In genomic region chr4:25281671-25282038, GRCm38 (mm10) we compare ENCODE assay signal across 8 mouse cellular contexts. TPM values are rescaled to one million over a fixed set of nuclear protein-coding genes. Genes with fewer than 3 reads are reported as not detected.
DNase-seq lines count a peak whose midpoint lies in the region; ATAC-seq and TF ChIP-seq lines count a peak whose summit lies in the region.

TSS of gene Ufl1 (minus strand) at chr4:25281821.

- DNase-seq in c-Kit-positive CD71-positive TER-119-positive erythroid progenitor cells, embryonic 14.5 days (ENCODE audit: low spot score), result peak; percentile 85
- peak; percentile 91 for DNase-seq in heart, postnatal 0 days (ENCODE audit: low spot score)
- DNase-seq in kidney, postnatal 4 days, result peak; percentile 98

- no peak for TF ChIP-seq CTCF in E14TG2a.4 (conservative IDR thresholded peaks at IDR 0.05; ENCODE audit: low read length)
- no peak for TF ChIP-seq CTCF in heart, postnatal 0 days (IDR thresholded peaks at IDR 0.05; ENCODE audit: low read depth)
- TF ChIP-seq CTCF in testis, adult 2 months (IDR thresholded peaks at IDR 0.05; ENCODE audit: control insufficient read depth, insufficient read depth, insufficient replicate concordance, low read depth, low read length), result no peak

- H3K27ac ChIP-seq in forebrain, embryonic 12.5 days, result peak within 1 kb of the TSS; percentile 97
- H3K27ac ChIP-seq in heart, postnatal 0 days (ENCODE audit: low read depth), result peak within 1 kb of the TSS; percentile 99
- H3K27ac ChIP-seq in liver, embryonic 16.5 days (ENCODE audit: low read length), result peak within 1 kb of the TSS; percentile 85
- peak within 1 kb of the TSS; percentile 98 for H3K27ac ChIP-seq in neural tube, embryonic 13.5 days (replicated peaks)
- H3K27ac ChIP-seq in testis, adult 2 months (ENCODE audit: control insufficient read depth, insufficient read depth, low read depth, low read length), result peak within 1 kb of the TSS; percentile 92

- H3K9me3 ChIP-seq in E14TG2a.4 (ENCODE audit: low read length), result no peaks in the 10 kb centered on the region; the same call in 1 of the 2 replicates
- H3K9me3 ChIP-seq in forebrain, embryonic 12.5 days, result no peaks in the 10 kb centered on the region
- H3K9me3 ChIP-seq in heart, postnatal 0 days (replicated peaks; ENCODE audit: control insufficient read depth, low read length), result no peaks in the 10 kb centered on the region
- no peaks in the 10 kb centered on the region for H3K9me3 ChIP-seq in liver, embryonic 16.5 days (replicated peaks; ENCODE audit: control insufficient read depth, low read length)
- no peaks in the 10 kb centered on the region for H3K9me3 ChIP-seq in neural tube, embryonic 13.5 days

- peak; percentile 99 for ATAC-seq in forebrain, embryonic 12.5 days (ENCODE audit: low FRiP score)
- peak; percentile 98 for ATAC-seq in heart, postnatal 0 days (ENCODE audit: insufficient read depth, low read depth)
- peak; percentile 98 for ATAC-seq in liver, embryonic 16.5 days (ENCODE audit: low read depth)
- peak; percentile 99 for ATAC-seq in neural tube, embryonic 13.5 days (ENCODE audit: low read depth)

- peak within 1 kb of the TSS; percentile 93 for H3K4me3 ChIP-seq in E14TG2a.4 (replicated peaks; ENCODE audit: low read length)
- peak within 1 kb of the TSS; percentile 84 for H3K4me3 ChIP-seq in forebrain, embryonic 12.5 days (replicated peaks)
- peak within 1 kb of the TSS; percentile 93 for H3K4me3 ChIP-seq in heart, postnatal 0 days (ENCODE audit: low read depth, low read length)
- H3K4me3 ChIP-seq in liver, embryonic 16.5 days (ENCODE audit: low read depth, low read length), result peak within 1 kb of the TSS; percentile 90
- H3K4me3 ChIP-seq in neural tube, embryonic 13.5 days, result peak within 1 kb of the TSS; percentile 81
- peak within 1 kb of the TSS; percentile 92 for H3K4me3 ChIP-seq in testis, adult 2 months (ENCODE audit: control insufficient read depth, low read depth, low read length)

- peaks cover 16% of the 10 kb centered on the region for H3K4me1 ChIP-seq in E14TG2a.4 (replicated peaks; ENCODE audit: low read depth, low read length)
- peaks cover 10% of the 10 kb centered on the region for H3K4me1 ChIP-seq in forebrain, embryonic 12.5 days
- peaks cover 5% of the 10 kb centered on the region; the same call in 1 of the 2 replicates for H3K4me1 ChIP-seq in heart, postnatal 0 days (ENCODE audit: control insufficient read depth, insufficient read depth)
- peaks cover 2% of the 10 kb centered on the region; the same call in 1 of the 2 replicates for H3K4me1 ChIP-seq in liver, embryonic 16.5 days (ENCODE audit: control insufficient read depth, low read depth, low read length)
- H3K4me1 ChIP-seq in neural tube, embryonic 13.5 days (replicated peaks), result peaks cover 12% of the 10 kb centered on the region
- H3K4me1 ChIP-seq in testis, adult 2 months (ENCODE audit: control insufficient read depth, insufficient read depth, low read length), result no peaks in the 10 kb centered on the region

- under 1% methylated on average over 30 of the region's 30 CpGs for WGBS in forebrain, embryonic 12.5 days
- whole genome bisulfite sequencing in heart, postnatal 0 days, result under 1% methylated on average over 30 of the region's 30 CpGs
- 0% methylated on average over 28 of the region's 30 CpGs for WGBS in liver, embryonic 16.5 days (ENCODE audit: insufficient replicate concordance)
- WGBS in neural tube, embryonic 13.5 days, result under 1% methylated on average over 30 of the region's 30 CpGs

- peaks cover 20% of the 10 kb centered on the region for H3K36me3 ChIP-seq in E14TG2a.4 (ENCODE audit: insufficient read depth, low read length)
- H3K36me3 ChIP-seq in forebrain, embryonic 12.5 days (replicated peaks), result peaks cover 23% of the 10 kb centered on the region
- H3K36me3 ChIP-seq in heart, postnatal 0 days (replicated peaks; ENCODE audit: control insufficient read depth, insufficient read depth, low read length), result peaks cover 18% of the 10 kb centered on the region
- peaks cover 13% of the 10 kb centered on the region for H3K36me3 ChIP-seq in liver, embryonic 16.5 days (ENCODE audit: control insufficient read depth, insufficient read depth)
- peaks cover 21% of the 10 kb centered on the region for H3K36me3 ChIP-seq in neural tube, embryonic 13.5 days
- H3K36me3 ChIP-seq in testis, adult 2 months (ENCODE audit: control insufficient read depth, insufficient read depth, low read length), result no peaks in the 10 kb centered on the region

- TF ChIP-seq EP300 in heart, postnatal 0 days (IDR thresholded peaks at IDR 0.05; ENCODE audit: low read depth), result no peak

- peak; percentile 97 for TF ChIP-seq POLR2A in testis, adult 2 months (IDR thresholded peaks at IDR 0.05; ENCODE audit: control insufficient read depth, low read depth, low read length)

- peak within 1 kb of the TSS; percentile 90 for H3K9ac ChIP-seq in forebrain, embryonic 12.5 days
- H3K9ac ChIP-seq in heart, postnatal 0 days (replicated peaks; ENCODE audit: low read depth, low read length), result peak within 1 kb of the TSS; percentile 92
- H3K9ac ChIP-seq in liver, embryonic 16.5 days (ENCODE audit: low read depth, low read length), result peak within 1 kb of the TSS; percentile 92
- peak within 1 kb of the TSS; percentile 93 for H3K9ac ChIP-seq in neural tube, embryonic 13.5 days

- no peaks in the 10 kb centered on the region for H3K27me3 ChIP-seq in E14TG2a.4 (ENCODE audit: insufficient read depth, low read length)
- H3K27me3 ChIP-seq in forebrain, embryonic 12.5 days, result no peaks in the 10 kb centered on the region
- H3K27me3 ChIP-seq in heart, postnatal 0 days (ENCODE audit: control insufficient read depth, insufficient read depth, low read length), result no peaks in the 10 kb centered on the region
- H3K27me3 ChIP-seq in liver, embryonic 16.5 days (ENCODE audit: control insufficient read depth, insufficient read depth, low read depth, low read length), result no peaks in the 10 kb centered on the region
- H3K27me3 ChIP-seq in neural tube, embryonic 13.5 days, result no peaks in the 10 kb centered on the region
- H3K27me3 ChIP-seq in testis, adult 2 months (ENCODE audit: control insufficient read depth, insufficient read depth, low read length), result no peaks in the 10 kb centered on the region

- H3K4me2 ChIP-seq in forebrain, embryonic 12.5 days, result peak within 1 kb of the TSS; percentile 63
- peak within 1 kb of the TSS; percentile 74 for H3K4me2 ChIP-seq in heart, postnatal 0 days (ENCODE audit: low read depth, low read length)
- H3K4me2 ChIP-seq in liver, embryonic 16.5 days (ENCODE audit: low read depth, low read length), result peak within 1 kb of the TSS; percentile 78
- peak within 1 kb of the TSS; percentile 71 for H3K4me2 ChIP-seq in neural tube, embryonic 13.5 days

RNA-seq across cellular contexts. Expression of gene Ufl1, which starts in this region (rescaled TPM):
- polyA plus RNA-seq in forebrain, embryonic 12.5 days (2016; fragmentation: Nextera tagmentation; extraction: Ambion mirVana), result 33.3 and 34.8 TPM in 2 replicates
- 3.5 and 28.7 TPM in 2 replicates for total RNA-seq in heart, postnatal 0 days (2014; rRNA removed; ENCODE audit: low replicate concordance)
- polyA plus RNA-seq in heart, postnatal 0 days (2015; fragmentation: Nextera tagmentation; extraction: Ambion mirVana), result 41.1 and 46.3 TPM in 2 replicates
- 20.9 and 22.7 TPM in 2 replicates for polyA plus RNA-seq in liver, embryonic 16.5 days (2015; fragmentation: Nextera tagmentation; extraction: Ambion mirVana)
- polyA plus RNA-seq in neural tube, embryonic 13.5 days (2015; fragmentation: Nextera tagmentation; extraction: Ambion mirVana), result 31.6 and 36.4 TPM in 2 replicates
- polyA plus RNA-seq in testis, adult 2 months (2012; rRNA removed), result 5.7 and 9.5 TPM in 2 replicates

Comparison
In these comparisons a context has a peak if more than half of its experiments do, and no peak if none do; other contexts are left out.
1. Peak in every context shown above with its lines: DNase-seq, ATAC-seq, H3K4me3 ChIP-seq and H3K27ac ChIP-seq.